Mouse (Mus musculus): ENCODE results near the gene Crat. TPM values are rescaled to one million over a fixed set of nuclear protein-coding genes. Genes with fewer than 3 reads are reported as not detected.

Gene Crat
- polyA plus RNA-seq, 1 experiment from 2014 or later: 24.0 TPM

DNA sequence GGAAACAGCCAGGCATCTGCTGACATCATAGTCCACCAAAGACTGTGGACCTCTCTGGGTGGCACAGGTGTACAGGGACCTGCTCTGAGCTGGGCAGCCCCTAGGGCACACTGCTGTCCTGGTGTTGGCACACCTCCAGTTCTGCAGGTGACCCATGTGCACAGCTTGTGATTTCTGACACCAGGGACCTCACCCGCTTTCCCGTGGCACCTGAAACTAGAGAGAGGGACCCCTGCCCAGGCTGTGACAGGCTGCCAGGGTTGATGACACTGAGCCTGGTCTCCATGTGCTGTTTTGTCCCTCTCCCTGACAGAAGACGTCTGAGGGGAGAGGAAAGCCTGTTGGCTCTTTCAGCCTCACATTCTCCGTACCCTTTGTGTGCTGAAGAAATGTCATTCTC lies 22.2 kb upstream of the Crat start:
- no peak overlapping the region for H3K4me3 ChIP-seq (ENCODE audit: low read depth, low read length)
- H3K9ac ChIP-seq (replicated peaks; ENCODE audit: low read length): no peak overlapping the region
- H3K36me3 ChIP-seq (replicated peaks; ENCODE audit: control insufficient read depth, insufficient read depth, low read depth, low read length): peaks cover 19% of the 10 kb centered on the region
- WGBS: 91% methylated on average over 4 of the region's 4 CpGs
- H3K4me1 ChIP-seq (ENCODE audit: control insufficient read depth, insufficient read depth, low read length): peaks cover 11% of the 10 kb centered on the region
- H3K27ac ChIP-seq (replicated peaks; ENCODE audit: low read depth, low read length): no peak overlapping the region
- no peak for ATAC-seq (replicated peaks; ENCODE audit: insufficient number of reproducible peaks, low FRiP score, low TSS enrichment, low read depth)
- H3K4me2 ChIP-seq (ENCODE audit: low read depth, low read length): no peak overlapping the region
- H3K27me3 ChIP-seq (ENCODE audit: control insufficient read depth, insufficient read depth, low read length): no peaks in the 10 kb centered on the region
- no peaks in the 10 kb centered on the region for H3K9me3 ChIP-seq (replicated peaks; ENCODE audit: control insufficient read depth, low read length)
- DNase-seq (ENCODE audit: low spot score): no peak

DNA sequence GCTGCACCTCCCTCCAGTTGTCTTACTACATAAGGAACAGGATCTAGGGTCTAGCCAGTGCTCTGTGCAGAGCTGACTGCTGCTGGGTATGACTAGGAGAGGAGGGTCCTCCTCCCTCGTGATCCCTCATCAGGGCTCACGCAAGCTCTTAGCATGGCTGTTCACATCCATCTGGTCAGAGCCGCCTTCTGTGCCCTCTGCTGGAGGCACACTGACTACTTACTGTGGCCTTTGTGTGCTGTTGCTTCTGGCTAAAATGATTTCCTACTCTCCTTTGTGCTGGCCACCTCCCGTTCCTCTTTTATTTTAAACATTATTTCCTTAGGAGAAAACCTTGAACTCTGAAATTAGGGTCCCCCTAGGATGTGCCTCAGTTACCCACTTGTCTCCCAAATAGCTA lies 21.2 kb upstream of the Crat start:
- ATAC-seq (replicated peaks; ENCODE audit: insufficient number of reproducible peaks, low FRiP score, low TSS enrichment, low read depth) (no peak), DNase-seq (ENCODE audit: low spot score) (no peak)
- H3K27me3 ChIP-seq (ENCODE audit: control insufficient read depth, insufficient read depth, low read length): no peaks in the 10 kb centered on the region
- peaks cover 7% of the 10 kb centered on the region for H3K4me1 ChIP-seq (ENCODE audit: control insufficient read depth, insufficient read depth, low read length)
- H3K9ac ChIP-seq (replicated peaks; ENCODE audit: low read length): no peak overlapping the region
- peaks cover 19% of the 10 kb centered on the region for H3K36me3 ChIP-seq (replicated peaks; ENCODE audit: control insufficient read depth, insufficient read depth, low read depth, low read length)
- H3K4me3 ChIP-seq (ENCODE audit: low read depth, low read length): no peak overlapping the region
- H3K9me3 ChIP-seq (replicated peaks; ENCODE audit: control insufficient read depth, low read length): no peaks in the 10 kb centered on the region
- no peak overlapping the region for H3K27ac ChIP-seq (replicated peaks; ENCODE audit: low read depth, low read length)
- no peak overlapping the region for H3K4me2 ChIP-seq (ENCODE audit: low read depth, low read length)
- WGBS: 82% methylated on average over 4 of the region's 4 CpGs

DNA sequence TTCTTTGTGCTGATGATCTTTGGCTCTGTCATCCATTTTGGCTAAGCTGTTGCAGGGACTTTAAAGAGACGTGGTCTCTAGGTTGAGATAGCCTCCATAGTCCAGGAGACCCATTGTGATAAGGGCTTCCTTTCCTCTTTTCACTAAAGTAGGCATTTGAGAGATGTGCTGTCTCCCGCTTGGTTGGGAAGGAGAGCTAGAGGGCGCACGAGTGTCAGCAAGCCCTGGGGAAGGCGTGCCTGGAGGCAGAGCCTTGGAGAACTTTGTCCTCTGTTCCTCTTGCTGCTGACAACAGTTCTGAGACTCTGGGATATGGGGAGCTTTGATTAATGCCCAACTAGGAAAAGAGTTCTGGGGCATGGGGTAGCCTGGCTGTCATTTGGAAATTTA lies 20.5 kb upstream of the Crat start:
- ATAC-seq (replicated peaks; ENCODE audit: insufficient number of reproducible peaks, low FRiP score, low TSS enrichment, low read depth): no peak
- Histone ChIP-seq H3K9ac (replicated peaks; ENCODE audit: low read length) (no peak overlapping the region), H3K27me3 (ENCODE audit: control insufficient read depth, insufficient read depth, low read length) (no peaks in the 10 kb centered on the region), H3K27ac (replicated peaks; ENCODE audit: low read depth, low read length) (no peak overlapping the region), H3K4me2 (ENCODE audit: low read depth, low read length) (no peak overlapping the region), H3K4me1 (ENCODE audit: control insufficient read depth, insufficient read depth, low read length) (peaks cover 3% of the 10 kb centered on the region), H3K4me3 (ENCODE audit: low read depth, low read length) (no peak overlapping the region), H3K9me3 (replicated peaks; ENCODE audit: control insufficient read depth, low read length) (no peaks in the 10 kb centered on the region), H3K36me3 (replicated peaks; ENCODE audit: control insufficient read depth, insufficient read depth, low read depth, low read length) (peaks cover 19% of the 10 kb centered on the region)
- DNase-seq (ENCODE audit: low spot score): no peak
- WGBS: 70% methylated on average over 5 of the region's 5 CpGs

DNA sequence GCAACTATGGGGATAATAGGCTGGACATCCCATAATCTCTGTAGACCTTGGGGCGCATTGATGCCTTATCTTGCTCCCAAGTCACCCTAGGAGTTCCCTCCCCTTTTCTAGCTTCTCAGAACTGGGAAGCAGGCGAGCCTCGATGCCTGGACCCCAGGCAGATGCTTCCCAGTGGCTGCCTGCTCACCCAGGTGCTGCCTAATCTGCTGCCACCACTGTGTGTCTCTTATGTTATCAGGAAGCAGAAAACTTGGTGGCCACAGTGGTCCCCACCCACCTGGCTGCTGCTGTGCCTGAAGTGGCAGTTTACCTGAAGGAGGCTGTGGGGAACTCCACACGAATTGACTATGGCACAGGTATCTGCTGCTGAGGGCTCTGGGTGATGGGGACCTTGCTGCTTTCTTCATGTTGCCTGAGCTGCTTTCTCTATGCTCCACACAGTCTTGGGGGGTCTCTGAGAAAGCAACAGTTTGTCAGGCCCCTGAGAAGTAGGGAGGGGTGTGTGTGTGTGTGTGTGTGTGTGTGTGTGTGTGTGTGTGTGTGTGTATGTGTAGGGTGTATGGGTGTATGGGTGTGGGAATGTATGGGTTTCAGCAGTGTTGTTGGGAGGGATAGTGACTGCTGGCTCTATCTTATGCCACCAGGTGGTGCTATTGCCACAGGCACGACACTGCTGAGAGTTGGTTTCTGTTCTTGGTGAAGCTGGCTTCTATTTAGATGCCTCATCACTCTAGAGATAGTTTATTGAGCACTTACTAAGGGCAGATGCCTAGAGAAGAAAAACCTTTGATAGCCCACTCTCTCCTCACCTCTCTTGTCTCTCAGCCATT lies 19.9 kb upstream of the Crat start:
- Histone ChIP-seq H3K4me2 (ENCODE audit: low read depth, low read length) (no peak overlapping the region), H3K4me3 (ENCODE audit: low read depth, low read length) (no peak overlapping the region), H3K9ac (replicated peaks; ENCODE audit: low read length) (no peak overlapping the region), H3K4me1 (ENCODE audit: control insufficient read depth, insufficient read depth, low read length) (no peaks in the 10 kb centered on the region), H3K36me3 (replicated peaks; ENCODE audit: control insufficient read depth, insufficient read depth, low read depth, low read length) (peaks cover 19% of the 10 kb centered on the region), H3K27me3 (ENCODE audit: control insufficient read depth, insufficient read depth, low read length) (no peaks in the 10 kb centered on the region), H3K27ac (replicated peaks; ENCODE audit: low read depth, low read length) (no peak overlapping the region), H3K9me3 (replicated peaks; ENCODE audit: control insufficient read depth, low read length) (no peaks in the 10 kb centered on the region)
- ATAC-seq (replicated peaks; ENCODE audit: insufficient number of reproducible peaks, low FRiP score, low TSS enrichment, low read depth) (no peak), DNase-seq (ENCODE audit: low spot score) (peak; percentile 85)
- 54% methylated on average over 5 of the region's 5 CpGs for WGBS

DNA sequence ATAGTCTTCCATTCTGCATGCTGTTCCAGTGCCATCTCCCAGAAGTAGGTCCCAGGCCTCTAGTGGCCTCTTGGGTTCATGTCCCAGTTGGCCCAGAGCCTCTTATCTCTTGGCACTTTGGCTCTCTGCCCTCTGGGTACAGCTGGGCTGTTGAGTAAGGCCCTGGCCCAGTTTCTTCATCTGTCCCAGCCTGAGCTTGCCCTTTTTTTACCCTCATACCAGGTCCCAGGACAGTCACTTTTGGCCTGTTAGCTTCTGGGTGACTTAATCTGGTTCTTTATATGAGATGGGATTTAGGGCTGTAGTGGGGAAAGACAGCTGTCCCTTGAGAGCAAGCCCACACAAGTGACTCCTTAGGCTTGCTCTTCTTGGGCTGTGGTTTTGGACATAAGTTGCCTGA lies 13.5 kb upstream of the Crat start:
- no peak for DNase-seq (ENCODE audit: low spot score)
- no peak for ATAC-seq (replicated peaks; ENCODE audit: insufficient number of reproducible peaks, low FRiP score, low TSS enrichment, low read depth)

DNA sequence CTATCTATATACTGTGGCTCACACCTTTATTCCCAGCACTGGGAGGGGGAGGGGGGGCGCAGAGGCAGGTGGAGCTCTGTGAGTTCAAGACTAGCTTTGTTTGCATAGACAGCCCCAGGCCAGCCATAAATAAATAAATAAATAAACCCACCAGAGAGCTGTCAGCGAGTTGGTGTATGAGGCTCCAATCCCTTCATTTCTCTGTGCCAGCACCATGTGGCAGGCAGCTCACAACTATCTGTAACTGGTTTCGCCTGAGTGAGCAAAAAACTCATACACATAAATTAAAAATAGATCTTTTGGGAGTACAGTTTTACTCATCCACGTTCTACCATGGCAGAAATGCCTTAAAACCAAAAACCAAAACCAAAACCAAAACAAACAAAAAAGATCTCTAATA lies 5.8 kb upstream of the Crat start:
- H3K9me3 ChIP-seq (replicated peaks; ENCODE audit: control insufficient read depth, low read length): no peaks in the 10 kb centered on the region
- no peak overlapping the region for H3K9ac ChIP-seq (replicated peaks; ENCODE audit: low read length)
- H3K36me3 ChIP-seq (replicated peaks; ENCODE audit: control insufficient read depth, insufficient read depth, low read depth, low read length): no peaks in the 10 kb centered on the region
- H3K4me1 ChIP-seq (ENCODE audit: control insufficient read depth, insufficient read depth, low read length): peaks cover 10% of the 10 kb centered on the region
- ATAC-seq (replicated peaks; ENCODE audit: insufficient number of reproducible peaks, low FRiP score, low TSS enrichment, low read depth): no peak
- H3K4me2 ChIP-seq (ENCODE audit: low read depth, low read length): no peak overlapping the region
- H3K27ac ChIP-seq (replicated peaks; ENCODE audit: low read depth, low read length): no peak overlapping the region
- H3K27me3 ChIP-seq (ENCODE audit: control insufficient read depth, insufficient read depth, low read length): no peaks in the 10 kb centered on the region
- no peak for DNase-seq (ENCODE audit: low spot score)
- WGBS: 80% methylated on average over 4 of the region's 4 CpGs
- no peak overlapping the region for H3K4me3 ChIP-seq (ENCODE audit: low read depth, low read length)

More for the DNA sequence above, 13.5 kb upstream of the Crat start:
- H3K27me3 ChIP-seq (ENCODE audit: control insufficient read depth, insufficient read depth, low read length): no peaks in the 10 kb centered on the region
- H3K4me1 ChIP-seq (ENCODE audit: control insufficient read depth, insufficient read depth, low read length): no peaks in the 10 kb centered on the region
- H3K9me3 ChIP-seq (replicated peaks; ENCODE audit: control insufficient read depth, low read length): no peaks in the 10 kb centered on the region
- no peak overlapping the region for H3K9ac ChIP-seq (replicated peaks; ENCODE audit: low read length)
- H3K4me2 ChIP-seq (ENCODE audit: low read depth, low read length): no peak overlapping the region
- H3K4me3 ChIP-seq (ENCODE audit: low read depth, low read length): no peak overlapping the region
- H3K27ac ChIP-seq (replicated peaks; ENCODE audit: low read depth, low read length): no peak overlapping the region
- peaks cover 11% of the 10 kb centered on the region for H3K36me3 ChIP-seq (replicated peaks; ENCODE audit: control insufficient read depth, insufficient read depth, low read depth, low read length)

DNA sequence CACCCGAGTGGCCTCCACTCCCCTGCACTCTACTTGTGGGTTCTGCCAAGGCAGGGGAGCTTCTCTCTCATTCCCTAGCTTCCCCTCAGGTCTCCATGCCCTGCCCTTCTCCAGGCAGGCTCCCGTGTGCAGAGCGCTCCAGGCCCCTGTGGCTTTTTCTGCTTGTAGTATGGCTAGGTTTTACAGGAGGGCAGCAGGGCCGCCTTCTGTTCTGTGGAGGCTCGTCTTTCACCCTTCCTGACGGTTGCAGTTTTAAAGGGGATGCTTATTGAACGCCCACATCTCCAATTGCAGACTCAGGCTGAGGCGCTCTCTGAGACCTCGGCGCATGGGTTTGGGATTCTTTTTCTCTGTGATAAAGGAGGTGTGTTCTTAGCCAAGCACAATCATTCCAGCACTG lies 3.5 kb upstream of the Crat start:
- peaks cover 14% of the 10 kb centered on the region for H3K4me1 ChIP-seq (ENCODE audit: control insufficient read depth, insufficient read depth, low read length)
- H3K4me2 ChIP-seq (ENCODE audit: low read depth, low read length): peak overlapping the region; percentile 21; the same call in 1 of the 2 replicates
- H3K4me3 ChIP-seq (ENCODE audit: low read depth, low read length): no peak overlapping the region
- no peaks in the 10 kb centered on the region for H3K36me3 ChIP-seq (replicated peaks; ENCODE audit: control insufficient read depth, insufficient read depth, low read depth, low read length)
- peak overlapping the region; percentile 79 for H3K27ac ChIP-seq (replicated peaks; ENCODE audit: low read depth, low read length)
- peak; percentile 61 for DNase-seq (ENCODE audit: low spot score)
- 23% methylated on average over 10 of the region's 10 CpGs for WGBS
- no peaks in the 10 kb centered on the region for H3K9me3 ChIP-seq (replicated peaks; ENCODE audit: control insufficient read depth, low read length)
- H3K9ac ChIP-seq (replicated peaks; ENCODE audit: low read length): peak overlapping the region; percentile 41
- no peak for ATAC-seq (replicated peaks; ENCODE audit: insufficient number of reproducible peaks, low FRiP score, low TSS enrichment, low read depth)
- no peaks in the 10 kb centered on the region for H3K27me3 ChIP-seq (ENCODE audit: control insufficient read depth, insufficient read depth, low read length)

DNA sequence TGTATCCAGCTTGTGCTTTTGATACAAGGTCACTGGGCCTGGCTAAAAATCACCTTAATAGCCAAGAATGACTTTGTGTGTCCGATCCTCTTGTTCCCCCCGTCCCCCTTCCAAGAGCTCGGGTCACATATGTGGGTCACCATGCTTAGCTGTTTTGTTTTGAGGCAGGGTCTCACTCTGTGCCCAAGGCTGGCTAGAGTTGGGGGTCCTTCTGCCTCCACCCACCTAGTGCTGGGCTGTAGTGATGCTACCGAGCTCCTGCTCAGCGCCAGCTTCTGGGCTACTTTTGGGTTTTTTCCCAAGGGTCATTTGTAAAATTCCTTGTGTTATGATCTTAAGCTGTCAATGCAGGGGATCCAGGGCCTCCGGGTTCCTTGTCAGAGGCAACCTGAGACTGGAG lies 2.6 kb upstream of the Crat start:
- Histone ChIP-seq H3K27ac (replicated peaks; ENCODE audit: low read depth, low read length) (no peak overlapping the region; the same call in 1 of the 2 replicates), H3K36me3 (replicated peaks; ENCODE audit: control insufficient read depth, insufficient read depth, low read depth, low read length) (no peaks in the 10 kb centered on the region), H3K9me3 (replicated peaks; ENCODE audit: control insufficient read depth, low read length) (no peaks in the 10 kb centered on the region), H3K4me3 (ENCODE audit: low read depth, low read length) (no peak overlapping the region), H3K4me1 (ENCODE audit: control insufficient read depth, insufficient read depth, low read length) (peaks cover 14% of the 10 kb centered on the region), H3K9ac (replicated peaks; ENCODE audit: low read length) (peak overlapping the region; percentile 18; the same call in 1 of the 2 replicates), H3K27me3 (ENCODE audit: control insufficient read depth, insufficient read depth, low read length) (no peaks in the 10 kb centered on the region), H3K4me2 (ENCODE audit: low read depth, low read length) (0 out of 2 replicates have a peak overlapping the region, but pooled peaks have one; percentile 2)
- ATAC-seq (replicated peaks; ENCODE audit: insufficient number of reproducible peaks, low FRiP score, low TSS enrichment, low read depth) (no peak), DNase-seq (ENCODE audit: low spot score) (no peak)
- WGBS: 65% methylated on average over 6 of the region's 6 CpGs
